Mouse (Mus musculus): Measurements from ENCODE around the gene Bysl. TPM values are rescaled to one million over a fixed set of nuclear protein-coding genes. Genes with fewer than 3 reads are reported as not detected.

The Bysl gene
- total and polyA plus RNA-seq, 3 experiments, result 69.3 to 85.4 TPM; not detected in 1

DNA sequence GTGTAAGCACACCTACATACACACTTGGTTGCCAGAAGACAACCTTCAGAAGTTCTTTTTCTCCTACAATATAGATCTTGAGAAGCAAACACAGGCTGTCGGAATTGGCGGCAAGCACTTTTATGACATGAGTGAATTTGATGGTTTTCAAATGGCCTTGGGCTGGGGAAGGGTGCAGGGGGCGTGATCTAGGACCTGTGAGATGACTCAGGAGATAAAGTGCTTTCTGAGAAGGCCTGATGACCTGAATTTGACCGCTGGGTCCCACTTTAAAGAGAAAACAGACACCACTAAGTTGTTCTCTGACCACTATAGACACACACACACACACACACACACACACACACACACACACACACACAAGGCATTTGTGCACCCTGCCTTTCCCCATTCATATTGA, 30.3 kb downstream of the Bysl start:
- TF ChIP-seq HCFC1 (IDR thresholded peaks at IDR 0.05; ENCODE audit: low read depth, low read length), result no peak
- TF ChIP-seq MAX (IDR thresholded peaks at IDR 0.05; ENCODE audit: low read length), result no peak
- TF ChIP-seq CHD1 (IDR thresholded peaks at IDR 0.05; ENCODE audit: low read depth, low read length), result no peak
- TF ChIP-seq ZKSCAN1 (IDR thresholded peaks at IDR 0.05; ENCODE audit: low read depth, low read length), result no peak
- TF ChIP-seq USF2 (IDR thresholded peaks at IDR 0.05; ENCODE audit: borderline replicate concordance in 1 of 2, insufficient read depth in 1 of 2, low read depth in 1 of 2, low read length in 2 of 2), result no peak
- no peak for TF ChIP-seq RCOR1 (IDR thresholded peaks at IDR 0.05; ENCODE audit: low read depth, low read length)
- TF ChIP-seq ETS1 (IDR thresholded peaks at IDR 0.05; ENCODE audit: low read depth, low read length), result no peak
- TF ChIP-seq ZNF384 (IDR thresholded peaks at IDR 0.05; ENCODE audit: low read depth, low read length), result no peak
- no peak for TF ChIP-seq KAT2A (conservative IDR thresholded peaks at IDR 0.05; ENCODE audit: low read depth, low read length)
- no peak for TF ChIP-seq E2F4 (IDR thresholded peaks at IDR 0.05; ENCODE audit: borderline replicate concordance, low read depth, low read length)
- TF ChIP-seq GATA1 (IDR thresholded peaks at IDR 0.05; ENCODE audit: low read depth, low read length), result no peak
- no peak for TF ChIP-seq POLR2A (IDR thresholded peaks at IDR 0.05; ENCODE audit: control insufficient read depth in 1 of 2, insufficient read depth in 1 of 2, low read depth in 1 of 2, low read length in 2 of 2, poor library complexity in 1 of 2)
- no peak for TF ChIP-seq SMC3 (IDR thresholded peaks at IDR 0.05; ENCODE audit: low read depth, low read length)
- no peak for TF ChIP-seq SIN3A (IDR thresholded peaks at IDR 0.05; ENCODE audit: low read length)
- no peak for TF ChIP-seq MXI1 (IDR thresholded peaks at IDR 0.05; ENCODE audit: low read depth, low read length)
- TF ChIP-seq ELF1 (IDR thresholded peaks at IDR 0.05; ENCODE audit: low read depth, low read length), result no peak
- TF ChIP-seq NELFE (IDR thresholded peaks at IDR 0.05; ENCODE audit: low read depth, low read length), result no peak
- H3K9ac ChIP-seq (ENCODE audit: control insufficient read depth, low read depth, low read length, poor library complexity, severe bottlenecking), result no peak overlapping the region
- H3K79me2 ChIP-seq (ENCODE audit: control insufficient read depth, insufficient read depth, low read length, poor library complexity), result no peaks in the 10 kb centered on the region
- H3K4me3 ChIP-seq (ENCODE audit: control insufficient read depth in 1 of 2, insufficient read depth in 1 of 2, low read depth in 2 of 2, low read length in 2 of 2), result no peak overlapping the region
- H3K9me3 ChIP-seq (replicated peaks; ENCODE audit: insufficient read depth, low read length), result no peaks in the 10 kb centered on the region
- no peaks in the 10 kb centered on the region for H3K27me3 ChIP-seq (ENCODE audit: control insufficient read depth in 1 of 2, insufficient read depth in 2 of 2, low read length in 2 of 2)
- no peak overlapping the region for H3K27ac ChIP-seq (ENCODE audit: control insufficient read depth, low read depth, low read length)
- DNase-seq (ENCODE audit: low read depth, low spot score), result no peak
- peaks cover 9 to 10% of the 10 kb centered on the region in 2 experiments; a peak in 3 of 4 replicates for H3K4me1 ChIP-seq (ENCODE audit: control insufficient read depth in 1 of 2, insufficient read depth in 2 of 2, low read length in 2 of 2)
- peaks cover 0 to 9% of the 10 kb centered on the region in 2 experiments; a peak in 2 of 4 replicates for H3K36me3 ChIP-seq (ENCODE audit: control insufficient read depth in 1 of 2, insufficient read depth in 2 of 2, low read length in 2 of 2)

DNA sequence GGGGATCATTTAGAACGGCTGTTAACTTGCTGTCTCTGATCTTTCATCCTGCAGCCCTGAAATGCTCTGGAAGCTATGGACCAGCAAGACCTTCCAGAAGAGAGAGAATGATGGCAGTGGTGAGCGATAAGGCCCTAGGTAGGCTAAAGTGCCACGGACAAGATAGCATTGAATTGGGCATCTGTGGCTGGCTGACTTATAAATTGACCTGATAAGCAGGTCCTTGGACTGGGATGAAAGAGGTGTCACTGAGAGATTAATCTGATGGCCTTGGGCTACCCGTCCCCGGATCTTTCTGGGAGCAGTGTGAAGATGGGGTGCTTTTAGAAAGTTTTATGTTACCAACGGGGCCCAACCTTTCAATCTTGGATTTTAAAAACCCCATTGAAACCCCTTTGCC, 32.6 kb downstream of the Bysl start:
- H3K27ac ChIP-seq (ENCODE audit: control insufficient read depth, low read depth, low read length), result no peak overlapping the region
- H3K4me1 ChIP-seq (ENCODE audit: control insufficient read depth in 1 of 2, insufficient read depth in 2 of 2, low read length in 2 of 2), result no peaks in the 10 kb centered on the region
- no peaks in the 10 kb centered on the region for H3K36me3 ChIP-seq (ENCODE audit: control insufficient read depth in 1 of 2, insufficient read depth in 2 of 2, low read length in 2 of 2)
- H3K79me2 ChIP-seq (ENCODE audit: control insufficient read depth, insufficient read depth, low read length, poor library complexity), result no peaks in the 10 kb centered on the region
- TF ChIP-seq HCFC1 (IDR thresholded peaks at IDR 0.05; ENCODE audit: low read depth, low read length) (no peak), GATA1 (IDR thresholded peaks at IDR 0.05; ENCODE audit: low read depth, low read length) (no peak), USF1 (IDR thresholded peaks at IDR 0.05; ENCODE audit: low read depth, low read length) (no peak), TBP (IDR thresholded peaks at IDR 0.05; ENCODE audit: low read depth, low read length) (no peak), KAT2A (conservative IDR thresholded peaks at IDR 0.05; ENCODE audit: low read depth, low read length) (no peak), POLR2A (IDR thresholded peaks at IDR 0.05; ENCODE audit: control insufficient read depth in 1 of 2, insufficient read depth in 1 of 2, low read depth in 1 of 2, low read length in 2 of 2, poor library complexity in 1 of 2) (no peak), ZNF384 (IDR thresholded peaks at IDR 0.05; ENCODE audit: low read depth, low read length) (no peak)
- DNase-seq (ENCODE audit: low read depth, low spot score), result no peak
- H3K4me3 ChIP-seq (ENCODE audit: control insufficient read depth in 1 of 2, insufficient read depth in 1 of 2, low read depth in 2 of 2, low read length in 2 of 2), result no peak overlapping the region
- no peaks in the 10 kb centered on the region for H3K9me3 ChIP-seq (replicated peaks; ENCODE audit: insufficient read depth, low read length)
- H3K9ac ChIP-seq (ENCODE audit: control insufficient read depth, low read depth, low read length, poor library complexity, severe bottlenecking), result no peak overlapping the region
- H3K27me3 ChIP-seq (ENCODE audit: control insufficient read depth in 1 of 2, insufficient read depth in 2 of 2, low read length in 2 of 2), result no peaks in the 10 kb centered on the region

All from MEL (cell line).